Mouse (Mus musculus) left cerebral cortex, adult 2 months (tissue): Measurements from ENCODE around the gene Ganab. TPM values are rescaled to one million over a fixed set of nuclear protein-coding genes. Genes with fewer than 3 reads are reported as not detected.

ENCODE experiments used
- DNase-seq, 2 experiments: peaks; one replicate each; pipeline ENCODE4 v3.0.0; 2021 to 2022; ENCODE audit warnings: low spot score in 2 of 2, mixed read lengths in 1 of 2; ENCODE audit errors: extremely low spot score in 1 of 2
- H3K27ac ChIP-seq: fragments of 200-600 bp; 2 replicates; pipeline ENCODE4 v1.8.1; 2022
- H3K4me3 ChIP-seq: fragments of 200-600 bp; 2 replicates; pipeline ENCODE4 v1.8.1; 2022
- CTCF ChIP-seq: fragments of 200-600 bp; IDR thresholded peaks from 2 replicates; pipeline ENCODE4 v1.8.1; 2022; ENCODE audit warnings: antibody characterized with exemption, mild to moderate bottlenecking, moderate library complexity
- intact Hi-C: fragments of 180-260 bp; cut with DNase I; formaldehyde crosslinking; loops from one replicate; pipeline ENCODE4 v1.15.1; 2025
- total RNA-seq, 2 experiments: library from RNA; stranded (reverse); gene quantifications; 2 replicates each; pipeline ENCODE4 v1.2.3; 2021

Gene Ganab
- total RNA-seq, 2 experiments from 2014 or later, result 96.4 to 104 TPM

DNA sequence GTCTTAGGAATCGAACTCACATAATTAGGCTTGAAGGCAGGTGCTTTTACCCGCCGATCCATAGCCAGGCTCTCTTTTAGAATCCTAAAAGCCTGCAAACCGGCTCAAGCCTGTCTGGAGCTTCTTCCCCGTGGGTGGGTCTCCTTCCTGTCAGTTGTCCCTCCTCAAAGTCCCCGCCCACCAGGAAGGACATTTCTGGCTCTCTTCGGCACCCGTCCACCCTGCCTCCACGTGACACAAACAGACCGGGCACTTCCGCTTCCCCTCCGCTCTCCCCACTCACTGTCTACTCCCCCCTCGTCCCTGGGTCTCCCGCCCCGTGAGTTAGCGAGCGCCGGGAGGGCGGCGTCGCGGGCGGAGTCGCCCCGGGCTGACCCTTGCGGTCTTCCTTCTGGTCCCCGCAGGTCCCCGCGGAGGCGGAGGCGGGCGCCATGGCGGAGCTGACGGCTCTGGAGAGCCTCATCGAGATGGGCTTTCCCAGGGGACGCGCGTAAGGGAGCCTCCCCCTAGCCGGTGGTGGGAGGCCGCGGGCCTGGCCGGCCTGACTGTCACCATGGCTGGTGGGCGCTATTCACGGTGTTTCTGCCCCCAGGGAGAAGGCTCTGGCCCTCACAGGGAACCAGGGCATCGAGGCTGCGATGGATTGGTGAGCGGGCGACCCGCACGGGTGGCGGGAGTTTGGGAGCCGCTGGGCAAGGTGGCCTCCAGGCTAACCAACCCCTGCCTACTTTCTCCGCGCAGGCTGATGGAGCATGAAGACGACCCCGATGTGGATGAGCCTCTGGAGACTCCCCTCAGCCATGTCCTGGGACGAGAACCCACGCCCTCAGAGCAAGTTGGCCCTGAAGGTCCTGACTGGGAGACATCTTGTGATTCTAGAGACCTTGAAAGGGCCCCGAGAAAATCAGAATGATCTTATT lies 26.3 kb upstream of the Ganab start, which contains the start of gene Ubxn1:
Gene Ubxn1 (plus strand): TSS at position 230 of the 920 bp plus-strand sequence.
- peak; percentile 97 to 99 for DNase-seq
- H3K27ac ChIP-seq, result peak within 1 kb of the TSS; percentile 82
- H3K4me3 ChIP-seq, result peak within 1 kb of the TSS; percentile 88
- no peak for TF ChIP-seq CTCF
- intact Hi-C loops, result loop anchor here (1.0 kb wide), 1 partner anchor 52 kb away; the partner anchor contains the start of gene Ttc9c

DNA sequence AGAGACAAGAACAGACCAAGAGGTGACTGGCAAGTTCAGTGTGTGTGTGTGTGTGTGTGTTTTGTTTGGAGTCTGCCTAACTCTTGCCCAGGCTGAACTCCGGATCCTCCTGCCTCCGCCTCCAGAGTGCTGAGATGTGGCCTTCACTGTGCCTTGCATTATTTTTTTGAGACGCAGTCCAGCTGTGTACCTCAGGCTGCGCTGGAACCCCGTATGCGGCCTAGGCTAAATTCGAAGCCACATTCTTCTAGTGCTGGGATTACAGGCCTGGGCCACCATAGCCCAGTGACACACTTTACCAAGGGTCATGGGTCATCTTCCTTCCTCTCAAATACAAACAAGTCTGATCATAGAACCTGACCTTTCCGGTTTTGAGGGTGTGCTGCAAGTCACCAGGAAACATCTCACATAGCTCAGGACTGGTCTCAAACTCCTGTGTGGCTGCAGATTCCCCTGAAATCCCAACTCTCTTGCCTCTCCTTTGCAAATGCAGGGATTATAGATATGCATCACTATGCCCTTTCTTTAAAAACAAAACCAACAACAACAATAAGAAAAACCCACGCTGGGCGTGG lies 25.5 kb upstream of the Ganab start:
- intact Hi-C loops, result no loop called here
- DNase-seq, result no peak
- no peak for TF ChIP-seq CTCF
- H3K27ac ChIP-seq, result no peak overlapping the region; the same call in 1 of the 2 replicates
- H3K4me3 ChIP-seq, result peak overlapping the region; percentile 88

GRCm38 (mm10) chr19:8875031-8875430 lies 22.8 kb upstream of the Ganab start:
- Histone ChIP-seq H3K27ac (no peak overlapping the region), H3K4me3 (no peak overlapping the region)
- DNase-seq, result no peak
- TF ChIP-seq CTCF, result no peak
- intact Hi-C loops, result no loop called here

DNA sequence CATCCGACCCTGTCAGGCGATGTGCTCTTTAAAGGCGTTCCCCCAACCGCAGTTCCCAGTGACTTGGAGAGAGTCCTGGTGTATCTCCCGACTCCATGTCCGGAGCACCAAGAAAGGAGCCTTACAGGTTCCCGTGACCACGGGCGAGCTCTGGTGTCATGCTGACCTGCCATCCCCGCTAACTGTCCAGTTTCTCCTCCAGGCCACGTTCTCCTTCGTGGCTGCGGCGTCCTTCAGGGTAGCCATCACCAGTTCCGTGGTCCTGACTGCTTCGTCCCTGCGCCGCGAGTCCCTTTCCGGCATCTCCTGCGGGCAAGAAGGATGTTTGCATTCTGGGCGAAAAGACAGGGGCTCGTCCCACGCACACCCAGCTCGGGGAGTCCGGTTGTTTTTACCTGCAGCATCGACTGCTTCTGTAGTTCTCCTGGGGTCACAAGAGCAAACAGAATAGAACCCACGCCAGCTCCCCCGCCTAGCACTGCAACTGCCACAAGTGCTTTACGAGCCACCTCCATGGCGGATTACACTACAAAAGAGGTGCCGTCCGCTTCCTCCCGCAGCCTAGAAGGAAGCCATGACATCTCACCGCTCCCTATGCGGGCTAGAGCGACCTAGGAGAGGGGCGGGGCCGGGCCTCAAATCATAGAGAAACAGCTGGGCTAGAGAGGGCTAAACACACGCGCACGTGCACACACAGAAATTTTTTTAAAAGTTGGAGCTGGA lies 17.4 kb upstream of the Ganab start, which contains the start of gene Uqcc3:
Gene Uqcc3 (minus strand): TSS at position 613 of the 723 bp plus-strand sequence.
- peak; percentile 86 for DNase-seq
- peak within 1 kb of the TSS; percentile 90 for H3K4me3 ChIP-seq
- peak within 1 kb of the TSS; percentile 95 for H3K27ac ChIP-seq
- no peak for TF ChIP-seq CTCF
- intact Hi-C loops, result no loop called here

DNA sequence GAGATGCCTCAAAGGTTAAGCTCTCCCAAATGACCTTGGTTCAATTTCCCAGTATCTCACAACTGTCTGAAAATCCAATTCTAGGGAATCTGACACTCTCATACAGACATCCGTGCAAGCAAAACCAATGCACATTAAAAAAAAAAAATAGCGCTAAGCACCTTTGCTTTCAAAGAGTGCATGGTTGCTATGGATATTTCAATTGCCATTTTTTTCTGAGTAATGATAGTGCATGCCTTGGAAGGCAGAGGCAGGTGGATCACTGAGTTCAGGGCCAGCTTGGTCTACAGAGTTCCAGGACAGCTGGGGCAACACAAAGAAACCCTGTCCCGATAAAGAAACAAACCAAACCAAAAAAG lies 16.9 kb upstream of the Ganab start:
- DNase-seq, result no peak
- peak overlapping the region; percentile 90 for H3K4me3 ChIP-seq
- intact Hi-C loops, result no loop called here
- TF ChIP-seq CTCF, result no peak
- peak overlapping the region; percentile 95 for H3K27ac ChIP-seq

GRCm38 (mm10) chr19:8883616-8884015 lies 14.3 kb upstream of the Ganab start, which contains the start of the genes Lbhd1 and Gm49403:
TSS of gene Lbhd1 (plus strand) at chr19:8883732.
TSS of gene Gm49403 (plus strand) at chr19:8883930.
- no peak within 1 kb of the TSS for H3K4me3 ChIP-seq
- no peak for TF ChIP-seq CTCF
- intact Hi-C loops, result no loop called here
- no peak for DNase-seq
- no peak within 1 kb of the TSS for H3K27ac ChIP-seq

GRCm38 (mm10) chr19:8886916-8887584 lies 10.8 kb upstream of the Ganab start:
- Histone ChIP-seq H3K4me3 (no peak overlapping the region), H3K27ac (no peak overlapping the region)
- intact Hi-C loops, result loop anchor here (5.0 kb wide), 1 partner anchor 45 kb away; no protein-coding TSS in a partner anchor
- DNase-seq, result no peak
- no peak for TF ChIP-seq CTCF

DNA sequence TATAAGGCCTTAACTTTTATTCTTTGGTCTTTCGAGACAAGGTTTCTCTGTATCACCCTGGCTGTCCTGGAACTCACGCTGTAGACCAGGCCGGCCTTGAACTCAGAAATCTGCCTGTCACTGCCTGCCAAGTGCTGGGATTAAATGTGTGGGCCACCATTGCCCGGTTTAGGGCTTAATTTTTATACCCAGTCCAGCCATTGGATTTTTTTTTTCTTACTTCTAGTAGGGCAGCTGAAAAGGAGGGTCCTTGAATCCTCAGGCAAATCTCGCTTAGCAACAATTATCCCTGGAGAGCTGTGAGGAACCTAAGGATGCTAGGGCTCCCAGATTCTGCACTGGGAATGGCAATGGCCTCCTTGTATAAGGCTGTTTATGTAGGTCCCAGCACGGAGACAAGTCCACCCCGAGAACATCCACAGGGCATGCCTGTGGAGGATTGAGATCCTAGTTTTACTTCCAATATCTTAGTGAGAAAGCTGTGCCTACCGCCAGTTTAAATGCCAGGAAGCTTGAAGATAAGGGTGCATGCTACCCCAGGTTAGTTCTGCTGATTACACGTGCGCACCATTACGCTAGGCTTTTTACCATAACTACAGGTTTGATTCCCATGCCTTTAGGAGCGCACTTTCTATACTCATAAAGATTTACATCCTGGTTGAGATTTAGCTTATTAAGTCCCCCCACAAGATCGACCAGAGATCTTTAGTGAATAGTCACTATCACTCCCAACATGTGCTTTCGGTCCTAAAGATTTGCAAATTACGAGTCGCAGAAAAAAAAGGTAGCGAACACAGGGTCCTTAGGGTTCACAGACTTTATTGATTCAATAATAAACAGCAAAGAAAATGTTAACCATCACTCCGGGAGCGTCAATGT lies 10.0 kb upstream of the Ganab start:
- intact Hi-C loops, result loop anchor here (5.0 kb wide), 1 partner anchor 46 kb away; no protein-coding TSS in a partner anchor
- no peak for DNase-seq
- Histone ChIP-seq H3K4me3 (peak overlapping the region; percentile 81), H3K27ac (peak overlapping the region; percentile 84)
- no peak for TF ChIP-seq CTCF

DNA sequence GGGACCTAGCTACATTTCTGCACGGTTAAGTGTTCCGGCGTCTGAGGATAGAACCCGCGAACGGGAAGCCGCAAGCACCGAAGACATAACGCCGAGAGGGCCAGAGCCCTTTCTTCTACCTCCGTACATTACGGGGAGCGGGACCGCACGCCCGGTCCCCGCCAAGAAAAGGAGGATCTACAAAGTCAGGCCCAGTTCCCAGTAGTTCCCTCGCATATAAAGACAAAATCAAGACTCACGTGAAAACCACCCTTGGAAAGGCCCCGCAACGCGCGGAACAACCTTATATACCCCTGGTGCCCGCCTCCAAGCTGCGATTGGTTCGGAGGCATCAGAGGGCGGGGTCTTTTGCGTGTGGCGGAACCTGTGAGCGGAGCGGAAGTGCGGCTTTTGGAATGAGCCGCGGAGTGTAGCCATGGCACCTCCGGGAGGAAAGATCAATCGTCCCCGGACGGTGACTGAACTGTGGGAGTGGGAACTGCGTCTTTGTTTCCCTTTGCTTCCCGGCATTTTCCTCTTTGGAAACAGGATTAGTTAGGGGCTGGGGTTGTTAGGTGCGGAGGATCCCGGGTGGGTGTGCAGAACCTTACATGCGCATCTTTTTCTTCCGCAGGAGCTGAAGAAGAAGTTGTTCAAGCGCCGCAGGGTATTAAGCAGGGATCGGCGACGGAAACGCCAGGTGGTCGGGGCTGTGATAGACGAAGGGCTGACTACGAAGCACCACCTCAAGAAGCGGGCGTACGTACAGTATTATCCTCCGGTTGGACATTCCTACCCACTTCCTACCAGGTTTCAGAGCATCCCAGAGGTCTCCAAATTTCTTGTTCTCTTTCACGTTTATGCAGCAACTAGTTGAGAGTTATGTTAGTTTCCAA lies 9.1 kb upstream of the Ganab start, which contains the start of the genes 1810009A15Rik and Gm49416:
Gene 1810009A15Rik (plus strand): TSS at position 343 of the 875 bp plus-strand sequence.
Gene Gm49416 (plus strand): TSS at position 416 of the 875 bp plus-strand sequence.
- TF ChIP-seq CTCF, result no peak
- peak within 1 kb of the TSS; percentile 86 for H3K27ac ChIP-seq
- H3K4me3 ChIP-seq, result peak within 1 kb of the TSS; percentile 81
- intact Hi-C loops, result loop anchor here (5.0 kb wide), 1 partner anchor 46 kb away; no protein-coding TSS in a partner anchor
- peak; percentile 92 to 94 for DNase-seq
